Mouse (Mus musculus): ENCODE data around the gene Zc3h14. TPM values are rescaled to one million over a fixed set of nuclear protein-coding genes. Genes with fewer than 3 reads are reported as not detected.

Gene Zc3h14
- 10 to 100 TPM; 92.6 to 96.6 TPM for total RNA-seq (2021)
- long read RNA-seq, experiment 1, transcript Zc3h14-203 (15 exons, 3,146 nt), result major isoform, 65 of 192 reads
- long read RNA-seq, experiment 1, transcript Zc3h14-204 (17 exons, 3,514 nt), result minor isoform, 50 of 192 reads
- long read RNA-seq, experiment 1, partial matches to known transcripts, result 13 of 192 reads
- long read RNA-seq, experiment 1, other reads (novel, unspliced or antisense), result 61 of 192 reads
- long read RNA-seq, experiment 2, transcript Zc3h14-203 (15 exons, 3,146 nt), result major isoform, 55 of 185 reads
- long read RNA-seq, experiment 2, transcript Zc3h14-204 (17 exons, 3,514 nt), result minor isoform, 40 of 185 reads
- long read RNA-seq, experiment 2, partial matches to known transcripts, result 22 of 185 reads
- long read RNA-seq, experiment 2, other reads (novel, unspliced or antisense), result 64 of 185 reads

- intact Hi-C loops (cut with DNase I), result no loop called here
- peak; percentile 91 to 94 for DNase-seq (ENCODE audit: low spot score in 2 of 2)
These were observed at the start of gene Zc3h14 for GRCm38 (mm10) chr12:98746746-98747379. Gene Zc3h14, plus strand, starts transcription at chr12:98746964.

GRCm38 (mm10) chr12:98697202-98697601, 49.6 kb upstream of the Zc3h14 start:
- intact Hi-C loops (cut with DNase I), result no loop called here
- DNase-seq (ENCODE audit: low spot score in 2 of 2), result peak in 1 of 2 experiments; percentile 59

- intact Hi-C loops (cut with DNase I), result no loop called here
- no peak for DNase-seq (ENCODE audit: low spot score in 2 of 2)
These were observed 45.2 kb upstream of the Zc3h14 start for GRCm38 (mm10) chr12:98701564-98701963.

- no peak for DNase-seq (ENCODE audit: low spot score in 2 of 2)
- intact Hi-C loops (cut with DNase I), result no loop called here
These were observed 43.2 kb upstream of the Zc3h14 start for GRCm38 (mm10) chr12:98703554-98703953.

- DNase-seq (ENCODE audit: low spot score in 2 of 2), result no peak
- intact Hi-C loops (cut with DNase I), result no loop called here
These were observed 42.8 kb upstream of the Zc3h14 start for GRCm38 (mm10) chr12:98703961-98704360.

- intact Hi-C loops (cut with DNase I), result no loop called here
- DNase-seq (ENCODE audit: low spot score in 2 of 2), result no peak
These were observed 33.9 kb upstream of the Zc3h14 start for GRCm38 (mm10) chr12:98712819-98713218.

GRCm38 (mm10) chr12:98713621-98714103, 33.1 kb upstream of the Zc3h14 start:
- intact Hi-C loops (cut with DNase I), result no loop called here
- DNase-seq (ENCODE audit: low spot score in 2 of 2), result no peak

- intact Hi-C loops (cut with DNase I), result no loop called here
- no peak for DNase-seq (ENCODE audit: low spot score in 2 of 2)
These were observed 32.0 kb upstream of the Zc3h14 start for GRCm38 (mm10) chr12:98714757-98715156.

GRCm38 (mm10) chr12:98716142-98716541, 30.6 kb upstream of the Zc3h14 start:
- DNase-seq (ENCODE audit: low spot score in 2 of 2), result no peak
- intact Hi-C loops (cut with DNase I), result no loop called here

GRCm38 (mm10) chr12:98720628-98721027, 26.1 kb upstream of the Zc3h14 start:
- intact Hi-C loops (cut with DNase I), result no loop called here
- no peak for DNase-seq (ENCODE audit: low spot score in 2 of 2)

GRCm38 (mm10) chr12:98721030-98721429, 25.7 kb upstream of the Zc3h14 start:
- intact Hi-C loops (cut with DNase I), result no loop called here
- DNase-seq (ENCODE audit: low spot score in 2 of 2), result no peak

GRCm38 (mm10) chr12:98724224-98724623, 22.5 kb upstream of the Zc3h14 start:
- intact Hi-C loops (cut with DNase I), result no loop called here
- DNase-seq (ENCODE audit: low spot score in 2 of 2), result no peak

GRCm38 (mm10) chr12:98724976-98725375, 21.8 kb upstream of the Zc3h14 start:
- intact Hi-C loops (cut with DNase I), result no loop called here
- no peak for DNase-seq (ENCODE audit: low spot score in 2 of 2)

- no peak for DNase-seq (ENCODE audit: low spot score in 2 of 2)
- intact Hi-C loops (cut with DNase I), result no loop called here
These were observed 20.7 kb upstream of the Zc3h14 start for GRCm38 (mm10) chr12:98726078-98726477.

GRCm38 (mm10) chr12:98727186-98727585, 19.6 kb upstream of the Zc3h14 start:
- intact Hi-C loops (cut with DNase I), result no loop called here
- DNase-seq (ENCODE audit: low spot score in 2 of 2), result no peak

GRCm38 (mm10) chr12:98730682-98731081, 16.1 kb upstream of the Zc3h14 start:
- DNase-seq (ENCODE audit: low spot score in 2 of 2), result no peak
- intact Hi-C loops (cut with DNase I), result loop anchor here (10.0 kb wide), 1 partner anchor 56 kb away; no protein-coding TSS in a partner anchor

GRCm38 (mm10) chr12:98733165-98733564, 13.6 kb upstream of the Zc3h14 start:
- DNase-seq (ENCODE audit: low spot score in 2 of 2), result no peak
- intact Hi-C loops (cut with DNase I), result loop anchor here (10.0 kb wide), 1 partner anchor 58 kb away; no protein-coding TSS in a partner anchor

GRCm38 (mm10) chr12:98733776-98734175, 13.0 kb upstream of the Zc3h14 start:
- DNase-seq (ENCODE audit: low spot score in 2 of 2), result no peak
- intact Hi-C loops (cut with DNase I), result loop anchor here (10.0 kb wide), 1 partner anchor 59 kb away; no protein-coding TSS in a partner anchor

GRCm38 (mm10) chr12:98734246-98734879, 12.4 kb upstream of the Zc3h14 start:
- intact Hi-C loops (cut with DNase I), result loop anchor here (10.0 kb wide), 1 partner anchor 60 kb away; no protein-coding TSS in a partner anchor

More at GRCm38 (mm10) chr12:98734246-98734879, 12.4 kb upstream of the Zc3h14 start:
- peak; percentile 87 for DNase-seq (ENCODE audit: low spot score in 2 of 2)

Measured in left cerebral cortex, postnatal 14 days (tissue).